Mouse (Mus musculus) bone marrow, adult 2 months (tissue): ENCODE measurements around the gene Gm49601.

Experiments used
- CTCF ChIP-seq: fragments of 200-500 bp; IDR thresholded peaks from 2 replicates; pipeline ENCODE4 v1.5.1; 2011; ENCODE audit warnings: low read length, control low read depth; ENCODE audit not compliant: control insufficient read depth, insufficient read depth
- POLR2A ChIP-seq: fragments of 200-500 bp; IDR thresholded peaks from 2 replicates; pipeline ENCODE4 v1.6.1; 2011; ENCODE audit warnings: low read depth, mild to moderate bottlenecking, control low read depth, low read length, borderline replicate concordance; ENCODE audit not compliant: control insufficient read depth

- TF ChIP-seq POLR2A, result no peak
- TF ChIP-seq CTCF, result no peak
Observed at GRCm38 (mm10) chr16:18619110-18619509, 7.1 kb downstream of the Gm49601 start.
